Mouse (Mus musculus): ENCODE measurements around the gene Arhgap45.
A peak's percentile ranks its signal among the peaks of the same experiment; 100 is the strongest.
"Not testable (repeated sequence)": the region's sequence is repeated elsewhere in the genome, so short reads cannot be mapped to it uniquely, and the experiment has no call there.

Arhgap45 gene

GRCm38 (mm10) chr10:80035686-80036085 lies 19.2 kb downstream of the Arhgap45 start:
- DNase-seq, result no peak

- DNase-seq, result no peak
These were observed 20.4 kb downstream of the Arhgap45 start for GRCm38 (mm10) chr10:80036832-80037231.

GRCm38 (mm10) chr10:80039559-80039979 lies 23.1 kb downstream of the Arhgap45 start, which contains the start of gene Polr2e:
Gene Polr2e (minus strand): TSS chr10:80039795.
- DNase-seq, result peak; percentile 98

GRCm38 (mm10) chr10:80041409-80042060 lies 25.1 kb downstream of the Arhgap45 start:
- not testable (repeated sequence) for DNase-seq

DNA sequence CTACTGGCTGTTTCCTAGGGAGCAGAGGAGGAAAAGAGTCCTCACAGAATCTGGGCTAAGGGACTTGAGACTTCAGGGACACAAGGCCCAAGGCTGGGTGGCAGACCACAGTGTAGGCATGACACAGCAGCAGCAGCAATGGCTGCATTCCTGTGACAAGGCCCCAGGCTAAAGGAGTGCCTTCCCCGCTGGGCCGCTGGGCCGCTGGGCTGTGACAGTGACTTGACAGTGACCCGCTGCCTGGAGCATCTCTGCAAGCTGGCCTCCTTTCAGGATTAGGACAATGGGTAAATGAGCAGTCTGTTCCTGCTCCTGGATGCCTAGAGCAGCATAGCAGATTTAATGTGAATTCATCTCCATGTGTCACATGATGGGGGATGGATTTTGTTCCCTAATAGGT lies 27.6 kb downstream of the Arhgap45 start:
- DNase-seq, result no peak

DNA sequence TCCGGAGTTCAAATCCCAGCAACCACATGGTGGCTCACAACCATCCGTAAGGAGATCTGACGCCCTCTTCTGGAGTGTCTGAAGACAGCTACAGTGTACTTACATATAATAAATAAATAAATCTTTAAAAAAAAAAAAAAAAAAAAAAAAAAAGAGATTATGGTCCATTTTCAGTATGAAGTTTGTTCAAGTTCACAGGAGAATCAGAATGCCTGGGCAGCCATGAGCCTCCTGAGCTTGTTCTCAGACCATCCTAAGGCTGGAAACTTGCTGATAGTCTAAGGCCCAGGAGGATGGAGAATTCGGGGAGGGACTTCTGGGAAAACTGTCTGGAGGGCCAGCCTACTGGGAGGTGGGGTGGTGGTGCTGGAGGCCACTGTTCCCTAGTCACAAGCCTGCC lies 28.9 kb downstream of the Arhgap45 start:
- not testable (repeated sequence) for DNase-seq

- DNase-seq, result no peak
These were observed 29.3 kb downstream of the Arhgap45 start for GRCm38 (mm10) chr10:80045766-80046165.

GRCm38 (mm10) chr10:80047041-80047565 lies 30.6 kb downstream of the Arhgap45 start, which contains the start of gene Gpx4:
Gene Gpx4 (plus strand): TSS chr10:80047166.
- DNase-seq, result peak; percentile 51

DNA sequence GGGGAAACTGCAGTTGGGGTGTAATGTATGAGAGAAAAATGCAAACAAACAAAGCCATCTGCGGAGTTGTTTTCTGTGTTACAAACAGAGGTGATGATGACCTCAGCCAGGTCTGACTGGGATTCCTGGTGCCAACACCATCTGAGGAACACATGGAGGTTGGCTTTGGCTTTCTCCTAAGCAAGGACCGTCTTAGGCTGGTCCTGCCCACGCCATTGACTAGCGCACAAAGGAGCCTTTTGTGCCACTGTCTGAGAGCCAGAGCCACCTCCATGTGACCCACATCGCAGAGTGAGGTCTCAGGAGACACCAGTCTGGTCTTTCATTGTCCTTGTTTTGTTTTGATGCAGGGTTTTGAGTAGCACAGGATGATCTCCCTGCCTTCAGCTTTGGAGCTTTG lies 31.9 kb downstream of the Arhgap45 start:
- no peak for DNase-seq

DNA sequence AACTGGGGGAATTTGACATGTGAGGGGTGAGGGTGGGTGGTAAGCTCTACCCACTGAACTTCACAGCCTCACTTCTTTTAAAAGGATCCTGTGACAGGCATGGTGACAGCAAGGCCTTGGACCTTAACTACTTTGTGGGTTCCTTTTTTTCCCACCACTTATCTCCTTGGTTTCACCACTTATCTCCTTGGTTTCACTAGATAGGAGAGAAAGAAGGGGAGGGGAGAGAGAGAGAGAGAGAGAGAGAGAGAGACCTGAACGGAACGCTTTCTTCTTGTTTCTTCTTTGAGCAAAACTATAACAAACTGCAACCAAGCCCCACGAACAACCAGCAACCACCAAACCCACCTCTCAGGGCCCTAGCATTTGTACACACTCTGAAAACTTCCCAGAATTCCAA lies 32.4 kb downstream of the Arhgap45 start:
- DNase-seq, result no peak

- DNase-seq, result no peak
These were observed 33.8 kb downstream of the Arhgap45 start for GRCm38 (mm10) chr10:80050244-80050643.

GRCm38 (mm10) chr10:80050885-80051617 lies 34.6 kb downstream of the Arhgap45 start:
- no peak for DNase-seq

- DNase-seq, result peak; percentile 91
These were observed 35.3 kb downstream of the Arhgap45 start for GRCm38 (mm10) chr10:80051618-80052373.

DNA sequence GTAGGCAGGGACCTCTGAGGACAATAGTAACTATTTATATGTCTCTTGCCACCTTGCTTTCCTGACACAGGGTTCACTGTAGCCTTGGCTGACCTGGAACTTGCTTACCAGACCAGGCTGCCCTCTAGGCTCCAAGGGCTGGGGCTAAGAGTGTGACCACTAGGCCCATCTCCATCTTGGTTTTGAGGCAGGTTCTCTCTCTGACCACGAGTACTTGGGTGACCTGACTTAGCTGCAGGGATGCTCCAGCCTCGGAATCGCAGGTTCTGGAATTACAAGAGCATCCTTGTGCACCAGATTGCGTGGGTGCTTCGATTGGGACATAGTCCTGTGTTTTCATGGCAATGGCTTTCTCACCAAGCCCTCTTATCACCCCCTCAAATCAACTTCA lies 35.9 kb downstream of the Arhgap45 start:
- no peak for DNase-seq

DNA sequence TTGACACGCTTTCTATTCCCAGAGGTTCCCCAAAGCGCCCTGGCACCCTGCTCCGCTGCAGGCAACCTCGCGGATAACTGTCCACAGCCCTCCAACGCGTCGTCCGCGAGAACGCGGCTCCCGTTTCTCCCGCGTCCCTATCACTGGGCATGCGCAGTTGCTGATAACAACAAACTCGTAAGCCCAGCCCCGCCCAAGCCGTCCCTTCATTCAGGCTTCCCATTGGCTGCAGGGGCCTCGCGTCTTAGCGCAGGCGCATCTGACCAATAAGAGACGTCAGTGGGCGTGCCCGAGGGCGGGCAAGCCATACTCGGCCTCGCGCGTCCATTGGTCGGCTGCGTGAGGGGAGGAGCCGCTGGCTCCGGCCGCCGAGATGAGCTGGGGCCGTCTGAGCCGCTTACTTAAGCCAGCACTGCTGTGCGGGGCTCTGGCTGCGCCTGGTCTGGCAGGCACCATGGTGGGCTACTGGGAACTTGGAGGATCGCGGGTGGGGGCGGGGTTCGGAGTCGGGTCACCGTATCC lies 36.9 kb downstream of the Arhgap45 start:
- peak; percentile 100 for DNase-seq

DNA sequence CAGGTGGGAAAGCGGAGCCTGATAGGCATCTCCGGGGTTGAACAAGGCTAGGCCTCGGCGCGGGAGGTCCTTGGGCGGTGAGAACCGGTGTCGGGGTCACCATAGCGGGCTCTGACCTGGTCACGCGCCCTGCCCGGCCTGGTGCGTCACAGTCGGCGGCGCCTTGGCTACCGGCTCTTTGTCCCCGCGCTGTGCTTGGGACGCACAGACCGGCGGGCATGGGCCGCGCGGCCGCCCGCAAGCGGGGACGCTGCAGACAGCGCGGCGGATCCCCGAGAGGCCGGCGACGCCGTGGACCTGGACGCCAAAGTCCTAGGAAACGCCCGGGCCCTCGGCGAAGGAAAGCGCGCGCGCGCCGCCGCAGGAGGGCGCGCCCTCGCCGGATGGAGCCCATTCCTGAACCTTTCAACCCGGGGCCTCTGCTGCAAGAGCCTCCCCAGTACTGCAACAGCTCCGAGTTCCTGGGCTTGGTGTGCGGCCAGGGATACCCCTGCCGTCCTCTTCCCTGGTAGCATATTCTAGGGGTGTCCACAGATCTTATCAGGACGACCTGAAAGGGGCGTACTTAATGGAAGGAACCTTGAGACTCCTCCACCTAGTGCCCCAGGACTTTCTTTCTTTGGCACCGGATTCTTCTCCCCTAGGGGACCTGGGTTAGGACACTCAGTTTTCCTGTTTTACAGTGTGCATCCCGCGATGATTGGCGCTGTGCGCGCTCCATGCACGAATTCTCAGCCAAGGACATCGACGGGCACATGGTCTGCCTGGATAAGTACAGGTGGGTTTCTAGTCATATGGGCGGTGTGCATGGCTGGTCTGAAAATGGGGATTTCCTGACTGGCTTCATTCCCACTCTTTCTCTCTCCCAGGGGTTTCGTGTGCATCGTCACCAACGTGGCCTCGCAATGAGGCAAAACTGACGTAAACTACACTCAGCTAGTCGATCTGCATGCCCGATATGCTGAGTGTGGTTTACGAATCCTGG lies 37.7 kb downstream of the Arhgap45 start:
- DNase-seq, result peak; percentile 88

DNA sequence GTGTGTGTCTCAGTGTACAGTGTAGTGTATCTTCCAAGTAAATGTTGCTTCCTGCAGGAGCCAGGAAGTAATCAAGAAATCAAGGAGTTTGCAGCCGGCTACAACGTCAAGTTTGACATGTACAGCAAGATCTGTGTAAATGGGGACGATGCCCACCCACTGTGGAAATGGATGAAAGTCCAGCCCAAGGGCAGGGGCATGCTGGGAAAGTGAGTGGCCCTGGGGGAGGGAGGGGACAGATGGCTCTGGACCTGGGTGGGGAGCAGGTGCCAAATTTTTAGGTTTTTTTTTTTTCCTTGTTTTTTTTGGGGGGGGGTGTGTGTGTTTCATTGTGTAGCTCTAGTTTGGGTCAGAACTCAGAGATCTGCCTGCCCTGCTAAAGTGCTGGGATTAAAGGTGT lies 38.5 kb downstream of the Arhgap45 start:
- DNase-seq, result not testable (repeated sequence)

DNA sequence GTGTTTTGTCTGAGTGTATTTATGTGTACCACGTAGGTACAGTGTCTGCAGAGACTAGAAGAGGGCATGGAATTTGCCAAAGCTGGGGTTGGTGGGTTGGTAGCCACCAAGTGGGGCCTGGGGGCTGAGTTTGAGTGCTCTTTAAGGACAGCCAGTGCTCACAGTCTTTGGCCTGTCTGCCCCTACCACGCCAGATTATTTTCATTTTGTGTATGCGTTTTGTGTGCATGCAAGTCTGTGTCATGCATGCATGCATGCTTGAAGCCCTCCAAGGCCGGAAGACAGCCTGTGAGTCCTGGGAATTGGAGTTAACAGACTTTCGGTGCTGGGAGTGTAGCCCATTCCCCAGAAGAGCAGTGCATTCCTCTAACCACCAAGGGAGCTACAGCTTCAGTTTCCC lies 38.9 kb downstream of the Arhgap45 start:
- no peak for DNase-seq

DNA sequence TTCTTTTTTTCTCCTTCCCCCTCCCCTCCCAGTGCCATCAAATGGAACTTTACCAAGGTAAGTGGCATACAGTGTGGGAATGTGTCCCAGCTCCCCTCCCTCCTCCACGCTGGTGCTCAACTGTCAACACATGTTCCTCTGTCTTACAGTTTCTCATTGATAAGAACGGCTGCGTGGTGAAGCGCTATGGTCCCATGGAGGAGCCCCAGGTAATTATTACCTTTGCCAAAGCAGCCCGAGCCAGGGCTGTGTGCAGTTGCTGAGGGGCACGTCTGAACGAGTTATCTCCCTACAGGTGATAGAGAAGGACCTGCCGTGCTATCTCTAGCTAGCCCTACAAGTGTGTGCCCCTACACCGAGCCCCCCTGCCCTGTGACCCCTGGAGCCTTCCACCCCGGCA lies 39.4 kb downstream of the Arhgap45 start:
- no peak for DNase-seq

DNA sequence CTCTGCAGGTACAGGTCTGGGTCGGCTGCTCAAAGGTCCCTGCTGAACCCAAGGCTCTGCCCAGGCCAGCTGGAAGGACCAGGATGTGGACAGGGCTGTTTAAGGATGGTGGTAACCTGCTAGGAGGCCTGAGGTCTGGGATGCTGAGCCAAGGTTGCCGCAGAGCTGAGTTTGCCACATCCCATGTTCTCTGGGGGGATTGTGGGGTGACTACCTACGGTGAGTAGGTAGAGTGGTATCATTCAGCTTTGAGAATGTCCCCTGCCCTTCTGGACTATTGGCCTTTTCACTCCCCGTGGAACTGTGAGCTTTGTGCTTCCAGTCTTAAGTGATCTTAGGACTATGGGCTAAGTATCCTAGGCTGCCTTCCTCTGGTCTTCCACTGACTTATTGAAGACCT lies 40.1 kb downstream of the Arhgap45 start:
- no peak for DNase-seq

DNA sequence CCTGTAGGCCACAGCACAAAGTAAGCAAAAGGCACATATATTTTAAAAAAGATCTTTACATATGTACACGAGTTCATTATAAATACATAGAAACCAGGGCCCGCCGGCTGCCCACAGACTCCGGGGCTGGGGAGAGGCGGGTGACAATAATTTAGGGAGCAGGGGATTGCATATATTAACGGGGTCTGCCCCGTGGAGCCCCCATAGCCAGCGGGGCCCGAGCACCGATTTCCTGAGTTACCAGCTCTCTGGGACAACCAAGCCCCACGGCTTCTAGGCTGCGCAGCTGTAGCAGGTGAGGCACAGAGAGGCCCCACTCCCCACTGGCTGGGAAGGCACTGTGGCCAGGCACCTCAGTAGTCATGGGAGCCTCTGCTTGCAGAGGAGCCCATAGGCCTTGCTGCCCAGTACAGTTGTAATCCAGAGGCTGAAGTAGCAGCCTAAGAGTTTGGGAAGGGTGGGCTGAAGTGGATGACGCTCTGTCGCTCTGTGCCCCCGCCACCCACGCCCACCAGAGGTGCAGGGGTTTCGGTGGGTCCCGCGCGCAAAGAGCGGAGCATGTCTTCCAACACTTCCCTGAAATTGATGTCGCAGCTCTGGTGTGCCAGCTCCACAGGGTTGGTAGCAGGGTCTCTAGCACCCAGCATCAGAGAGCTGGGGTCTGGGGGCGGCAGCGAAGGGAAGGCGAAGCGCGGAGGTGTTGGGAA lies 40.7 kb downstream of the Arhgap45 start:
- no peak for DNase-seq
